Comparison of ENCODE assay signal across 24 mouse cellular contexts in the genomic region with DNA sequence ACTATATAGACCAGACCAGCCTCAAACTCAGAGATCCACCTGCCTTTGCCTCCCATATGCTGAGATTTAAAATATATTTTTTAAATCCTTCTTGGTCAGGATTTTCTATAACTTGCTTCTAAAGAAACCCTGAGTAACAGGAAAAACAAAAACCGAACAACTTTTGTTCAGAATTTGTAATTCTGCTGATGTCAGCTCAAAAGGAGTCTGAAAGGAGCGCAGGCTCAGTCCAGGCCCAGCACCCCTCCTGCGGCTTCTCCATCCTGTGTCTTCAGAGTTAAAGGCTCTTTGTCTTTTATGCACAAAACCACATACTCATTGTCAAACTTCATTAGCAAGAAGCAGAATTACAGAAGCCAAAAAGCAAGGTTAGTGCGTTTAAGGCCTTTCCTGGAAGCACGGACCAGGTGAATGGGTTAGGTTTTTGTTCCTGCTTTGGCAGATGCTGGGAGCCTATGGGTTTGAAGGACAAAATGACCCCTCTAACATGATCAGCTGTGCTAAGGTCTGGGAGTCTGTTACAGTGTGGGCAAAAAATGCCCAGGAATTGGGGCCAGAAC. TPM values are rescaled to one million over a fixed set of nuclear protein-coding genes. Genes with fewer than 3 reads are reported as not detected.
A peak's percentile ranks its signal among the peaks of the same experiment; 100 is the strongest.
DNase-seq lines count a peak whose midpoint lies in the region; ATAC-seq and TF ChIP-seq lines count a peak whose summit lies in the region.
"Had no signal": no experiment of that assay in that cellular context is flagged by ENCODE, and none has a peak within 500 bp of the region (broad histone marks: within the 10 kb centered on the region; RNA-seq: fewer than 3 reads in every experiment).

No protein-coding gene starts in this region.

- H3K27ac ChIP-seq in embryonic facial prominence, embryonic 13.5 days = no peak overlapping the region
- H3K27ac ChIP-seq in embryonic facial prominence, embryonic 10.5 days (replicated peaks) = no peak overlapping the region
- no peak overlapping the region for H3K27ac ChIP-seq in kidney, embryonic 14.5 days (ENCODE audit: low read depth, low read length)
- peak overlapping the region; percentile 57 for H3K27ac ChIP-seq in ES-E14 (ENCODE audit: insufficient read depth, low read depth, low read length, poor library complexity, severe bottlenecking)
- H3K27ac ChIP-seq in midbrain, embryonic 14.5 days (replicated peaks; ENCODE audit: low read depth, low read length) = no peak overlapping the region
- no peak overlapping the region for H3K27ac ChIP-seq in midbrain, embryonic 11.5 days (ENCODE audit: low read depth, low read length)
- H3K27ac ChIP-seq: heart, adult 2 months; hindbrain, embryonic 12.5 days; macrophage had no signal

- H3K4me3 ChIP-seq in embryonic facial prominence, embryonic 13.5 days = no peak overlapping the region
- no peak overlapping the region for H3K4me3 ChIP-seq in embryonic facial prominence, embryonic 10.5 days
- peak overlapping the region; percentile 16; the same call in 1 of the 2 replicates for H3K4me3 ChIP-seq in kidney, embryonic 14.5 days (ENCODE audit: low read length)
- H3K4me3 ChIP-seq in ES-E14 (ENCODE audit: insufficient read depth in 1 of 2, low read depth in 1 of 2, low read length in 2 of 2, poor library complexity in 1 of 2, severe bottlenecking in 1 of 2) = 0 out of 4 replicates have a peak overlapping the region, but pooled peaks of 1 of the 2 experiments have one; percentile 46
- no peak overlapping the region for H3K4me3 ChIP-seq in midbrain, embryonic 14.5 days (replicated peaks; ENCODE audit: low read depth, low read length)
- no peak overlapping the region for H3K4me3 ChIP-seq in midbrain, embryonic 11.5 days (ENCODE audit: low read depth, low read length)
- H3K4me3 ChIP-seq: heart, adult 2 months; hindbrain, embryonic 12.5 days had no signal

- H3K36me3 ChIP-seq in embryonic facial prominence, embryonic 13.5 days = no peaks in the 10 kb centered on the region
- H3K36me3 ChIP-seq in embryonic facial prominence, embryonic 10.5 days (replicated peaks) = no peaks in the 10 kb centered on the region
- H3K36me3 ChIP-seq in kidney, embryonic 14.5 days (ENCODE audit: control insufficient read depth, insufficient read depth, low read length) = no peaks in the 10 kb centered on the region
- H3K36me3 ChIP-seq in ES-E14 (ENCODE audit: control insufficient read depth, insufficient read depth, low read length, poor library complexity, severe bottlenecking) = no peaks in the 10 kb centered on the region
- no peaks in the 10 kb centered on the region for H3K36me3 ChIP-seq in midbrain, embryonic 14.5 days (ENCODE audit: control insufficient read depth, insufficient read depth, low read length)
- H3K36me3 ChIP-seq in midbrain, embryonic 11.5 days (ENCODE audit: control insufficient read depth, insufficient read depth, low read length) = no peaks in the 10 kb centered on the region
- H3K36me3 ChIP-seq: hindbrain, embryonic 12.5 days had no signal

- no peak for ATAC-seq in embryonic facial prominence, embryonic 13.5 days (ENCODE audit: insufficient number of reproducible peaks, insufficient read depth, low FRiP score, low TSS enrichment, low read depth)
- no peak for ATAC-seq in kidney, embryonic 14.5 days (ENCODE audit: low FRiP score, low TSS enrichment)
- no peak for ATAC-seq in midbrain, embryonic 14.5 days (ENCODE audit: low FRiP score, low TSS enrichment)
- no peak for ATAC-seq in midbrain, embryonic 11.5 days (ENCODE audit: low FRiP score)
- ATAC-seq: inflammation-experienced regulatory T-cells, adult 6 months had no signal

- WGBS in embryonic facial prominence, embryonic 13.5 days = 73% methylated on average over 5 of the region's 5 CpGs
- WGBS in embryonic facial prominence, embryonic 10.5 days = 80% methylated on average over 5 of the region's 5 CpGs
- WGBS in kidney, embryonic 14.5 days = 90% methylated on average over 5 of the region's 5 CpGs
- WGBS in midbrain, embryonic 14.5 days = 80% methylated on average over 5 of the region's 5 CpGs
- 78% methylated on average over 5 of the region's 5 CpGs for WGBS in midbrain, embryonic 11.5 days

- H3K9me3 ChIP-seq in embryonic facial prominence, embryonic 13.5 days = no peaks in the 10 kb centered on the region
- H3K9me3 ChIP-seq in embryonic facial prominence, embryonic 10.5 days = no peaks in the 10 kb centered on the region
- no peaks in the 10 kb centered on the region for H3K9me3 ChIP-seq in kidney, embryonic 14.5 days (ENCODE audit: control insufficient read depth, low read length)
- H3K9me3 ChIP-seq in ES-E14 (ENCODE audit: control insufficient read depth, insufficient read depth, low read depth, low read length) = no peaks in the 10 kb centered on the region
- H3K9me3 ChIP-seq in midbrain, embryonic 14.5 days (ENCODE audit: control insufficient read depth, low read length) = no peaks in the 10 kb centered on the region
- no peaks in the 10 kb centered on the region for H3K9me3 ChIP-seq in midbrain, embryonic 11.5 days (ENCODE audit: control insufficient read depth, low read length)
- H3K9me3 ChIP-seq: hindbrain, embryonic 12.5 days had no signal

- H3K9ac ChIP-seq in embryonic facial prominence, embryonic 13.5 days = peak overlapping the region; percentile 59; the same call in 1 of the 2 replicates
- 0 out of 2 replicates have a peak overlapping the region, but pooled peaks have one; percentile 18 for H3K9ac ChIP-seq in kidney, embryonic 14.5 days (ENCODE audit: low read depth, low read length)
- H3K9ac ChIP-seq in ES-E14 (ENCODE audit: insufficient read depth, low read depth, low read length, poor library complexity, severe bottlenecking) = no peak overlapping the region
- no peak overlapping the region for H3K9ac ChIP-seq in midbrain, embryonic 14.5 days (replicated peaks; ENCODE audit: low read length)
- H3K9ac ChIP-seq in midbrain, embryonic 11.5 days (ENCODE audit: low read length) = no peak overlapping the region

- peaks cover 19% of the 10 kb centered on the region for H3K27me3 ChIP-seq in embryonic facial prominence, embryonic 13.5 days
- H3K27me3 ChIP-seq in embryonic facial prominence, embryonic 10.5 days (replicated peaks; ENCODE audit: low read depth, poor library complexity, severe bottlenecking) = peaks cover 17% of the 10 kb centered on the region
- H3K27me3 ChIP-seq in kidney, embryonic 14.5 days (ENCODE audit: control insufficient read depth, insufficient read depth, low read length) = no peaks in the 10 kb centered on the region
- H3K27me3 ChIP-seq in midbrain, embryonic 14.5 days (ENCODE audit: control insufficient read depth, insufficient read depth, low read length) = peaks cover 5% of the 10 kb centered on the region; the same call in 1 of the 2 replicates
- H3K27me3 ChIP-seq in midbrain, embryonic 11.5 days (ENCODE audit: control insufficient read depth, insufficient read depth, low read length) = no peaks in the 10 kb centered on the region; the same call in 1 of the 2 replicates

- in situ Hi-C loops in ES-E14 (cut with MboI; ENCODE audit: low sequenced_read_pairs in 2 of 2, unreplicated experiment in 2 of 2) = loop anchor here in 1 of 2 experiments (10.0 kb wide), 2 partner anchors 145 to 265 kb away; partner anchors contain the start of genes Cars2 and Ing1

- DNase-seq in embryonic facial prominence, embryonic 10.5 days (ENCODE audit: low spot score) = no peak
- DNase-seq in kidney, adult 9 months = no peak
- no peak for DNase-seq in ES-E14 (ENCODE audit: low read depth, low spot score)
- DNase-seq in naive thymus-derived CD4-positive, alpha-beta T cell, adult 2 months (ENCODE audit: low read depth) = peak; percentile 3
- no peak for DNase-seq in midbrain, embryonic 14.5 days
- DNase-seq in midbrain, embryonic 11.5 days (ENCODE audit: low spot score, missing footprints) = no peak

- H3K4me1 ChIP-seq in embryonic facial prominence, embryonic 13.5 days = 0 out of 2 replicates have a peak, but pooled peaks cover 4% of the 10 kb centered on the region
- H3K4me1 ChIP-seq in embryonic facial prominence, embryonic 10.5 days = peaks cover 12% of the 10 kb centered on the region
- 0 out of 2 replicates have a peak, but pooled peaks cover 6% of the 10 kb centered on the region for H3K4me1 ChIP-seq in kidney, embryonic 14.5 days (ENCODE audit: control insufficient read depth, insufficient read depth, low read length)
- peaks cover 0 to 9% of the 10 kb centered on the region in 2 experiments; a peak in 3 of 4 replicates for H3K4me1 ChIP-seq in ES-E14 (ENCODE audit: control insufficient read depth in 2 of 2, insufficient read depth in 2 of 2, low read length in 2 of 2, poor library complexity in 1 of 2)
- H3K4me1 ChIP-seq in midbrain, embryonic 14.5 days (ENCODE audit: control insufficient read depth, insufficient read depth, low read length) = no peaks in the 10 kb centered on the region
- peaks cover 3% of the 10 kb centered on the region; the same call in 1 of the 2 replicates for H3K4me1 ChIP-seq in midbrain, embryonic 11.5 days (ENCODE audit: control insufficient read depth, insufficient read depth, low read length)
- H3K4me1 ChIP-seq: hindbrain, embryonic 12.5 days had no signal

- no peak overlapping the region for H3K4me2 ChIP-seq in embryonic facial prominence, embryonic 13.5 days
- no peak overlapping the region; the same call in 1 of the 2 replicates for H3K4me2 ChIP-seq in kidney, embryonic 14.5 days (replicated peaks; ENCODE audit: low read depth, low read length)
- no peak overlapping the region for H3K4me2 ChIP-seq in midbrain, embryonic 14.5 days (ENCODE audit: low read length)
- no peak overlapping the region for H3K4me2 ChIP-seq in midbrain, embryonic 11.5 days

TF ChIP-seq in ES-E14, 5 proteins besides CTCF, POLR2A, EP300 and RAD21:
- TF ChIP-seq MAFK (IDR thresholded peaks at IDR 0.05; ENCODE audit: insufficient read depth, low read depth, low read length) (peak; percentile 97), ZNF384 (IDR thresholded peaks at IDR 0.05; ENCODE audit: low read depth, low read length) (no peak)

RNA-seq across cellular contexts. Expression of gene 1700016D06Rik, which starts 1.3 kb away (rescaled TPM):
- polyA plus RNA-seq in embryonic facial prominence, embryonic 13.5 days (2015; fragmentation: Nextera tagmentation; extraction: Ambion mirVana) = not detected in 2 replicates
- 0.11 TPM in 1 of 2 replicates, not detected in the other for polyA plus RNA-seq in embryonic facial prominence, embryonic 10.5 days (2016; fragmentation: Nextera tagmentation; extraction: Ambion mirVana)
- polyA plus RNA-seq in kidney, embryonic 14.5 days (2014; fragmentation: Nextera tagmentation; extraction: Ambion mirVana) = not detected in 2 replicates
- 0.95 and 2.1 TPM in 2 replicates for total RNA-seq in ES-E14 (2012; rRNA removed)
- not detected in 2 replicates for polyA plus RNA-seq in midbrain, embryonic 14.5 days (2014; fragmentation: Nextera tagmentation; extraction: Ambion mirVana)
- not detected in 2 replicates for polyA plus RNA-seq in midbrain, embryonic 11.5 days (2014; fragmentation: Nextera tagmentation; extraction: Ambion mirVana)
- total RNA-seq: adrenal gland, postnatal 14 days; gastrocnemius, postnatal 25 days; heart, adult 2 months; layer of hippocampus, adult 8-10 months; left cerebral cortex, postnatal 25 days; MEL; midbrain, postnatal 0 days had no signal
- polyA plus RNA-seq: cerebellum, adult 2 months; heart, adult 2 months; heart, postnatal 0 days; hindbrain, embryonic 12.5 days; inflammation-experienced regulatory T-cells, adult 6 months; liver, embryonic 16.5 days; lung, embryonic 16.5 days; macrophage; neural tube, embryonic 11.5 days; thymus, postnatal 0 days had no signal

RNA-seq across cellular contexts. Expression of gene Arhgef7, which starts 28.0 kb away (rescaled TPM):
- polyA plus RNA-seq in embryonic facial prominence, embryonic 13.5 days (2015; fragmentation: Nextera tagmentation; extraction: Ambion mirVana) = 43.4 and 48.5 TPM in 2 replicates
- 50.3 and 55.1 TPM in 2 replicates for polyA plus RNA-seq in embryonic facial prominence, embryonic 10.5 days (2016; fragmentation: Nextera tagmentation; extraction: Ambion mirVana)
- polyA plus RNA-seq in kidney, embryonic 14.5 days (2014; fragmentation: Nextera tagmentation; extraction: Ambion mirVana) = 25.1 and 37.3 TPM in 2 replicates
- total RNA-seq in ES-E14 (2012; rRNA removed) = 33.0 and 35.8 TPM in 2 replicates
- 78.3 and 84.0 TPM in 2 replicates for polyA plus RNA-seq in midbrain, embryonic 14.5 days (2014; fragmentation: Nextera tagmentation; extraction: Ambion mirVana)
- polyA plus RNA-seq in midbrain, embryonic 11.5 days (2014; fragmentation: Nextera tagmentation; extraction: Ambion mirVana) = 51.4 and 56.8 TPM in 2 replicates

Comparison
In these comparisons a context has a peak if more than half of its experiments do, and no peak if none do; other contexts are left out.
1. H3K9ac ChIP-seq: peak in embryonic facial prominence, embryonic 13.5 days (single experiment) and kidney, embryonic 14.5 days (single experiment); none in ES-E14 (single experiment), midbrain, embryonic 14.5 days (single experiment) and midbrain, embryonic 11.5 days (single experiment).